Mouse (Mus musculus) embryonic fibroblast, embryonic 13.5 days (primary cell): Measurements from ENCODE around the gene Gas2l1.

Source experiments
- CTCF ChIP-seq: IDR thresholded peaks from 2 replicates; pipeline ENCODE4 v1.5.1; 2011; ENCODE audit warnings: mild to moderate bottlenecking, control low read depth, low read length, moderate library complexity, borderline replicate concordance; ENCODE audit not compliant: insufficient read depth
- POLR2A ChIP-seq: IDR thresholded peaks from 2 replicates; pipeline ENCODE4 v1.6.1; 2011; ENCODE audit warnings: low read depth, mild to moderate bottlenecking, control low read depth, low read length, moderate library complexity

- no peak for TF ChIP-seq CTCF
- no peak for TF ChIP-seq POLR2A
These were observed 54.9 kb downstream of the Gas2l1 start for GRCm38 (mm10) chr11:5010205-5010604.
